Mouse (Mus musculus): Measurements from ENCODE around the gene Cab39l. TPM values are rescaled to one million over a fixed set of nuclear protein-coding genes. Genes with fewer than 3 reads are reported as not detected.

The Cab39l gene
- polyA plus RNA-seq, 1 experiment = 2.9 TPM

DNA sequence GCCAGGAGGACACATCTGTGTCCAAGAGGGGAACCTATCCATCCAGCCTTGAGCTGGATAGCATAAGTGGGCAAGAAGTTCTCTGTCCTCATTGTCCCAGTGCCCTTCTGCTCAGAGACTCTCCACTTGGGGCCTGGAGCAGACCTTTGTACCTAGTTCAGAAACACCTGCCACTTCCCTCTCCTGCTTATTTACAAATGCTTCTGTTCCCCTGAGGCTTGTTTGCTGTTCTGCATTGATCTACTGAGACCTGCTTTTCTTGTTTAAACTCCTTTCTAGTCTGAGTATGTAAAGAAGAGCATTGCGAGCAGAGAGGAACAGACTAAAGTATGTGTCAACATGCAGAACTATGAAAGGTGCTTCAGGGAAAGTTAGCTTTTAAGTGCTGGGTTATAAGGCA, 92.2 kb downstream of the Cab39l start:
- Histone ChIP-seq H3K4me3 (ENCODE audit: low read depth, low read length) (no peak overlapping the region), H3K4me1 (ENCODE audit: control insufficient read depth, insufficient read depth, insufficient read length, low read length) (peaks cover 6% of the 10 kb centered on the region; the same call in 1 of the 2 replicates), H3K36me3 (ENCODE audit: control insufficient read depth, insufficient read depth, low read length) (peaks cover 2% of the 10 kb centered on the region; the same call in 1 of the 2 replicates), H3K27me3 (ENCODE audit: control insufficient read depth, insufficient read depth, low read length) (no peaks in the 10 kb centered on the region), H3K27ac (ENCODE audit: insufficient read depth, low read depth, low read length) (peak overlapping the region; percentile 17; the same call in 1 of the 2 replicates)
- no peak for TF ChIP-seq CTCF (IDR thresholded peaks at IDR 0.05; ENCODE audit: extremely low read depth, insufficient read length, insufficient replicate concordance, low read depth, low read length)
- no peak for TF ChIP-seq POLR2A (IDR thresholded peaks at IDR 0.05; ENCODE audit: low read depth, low read length)
- WGBS = 29% methylated on average over 1 of the region's 1 CpGs

DNA sequence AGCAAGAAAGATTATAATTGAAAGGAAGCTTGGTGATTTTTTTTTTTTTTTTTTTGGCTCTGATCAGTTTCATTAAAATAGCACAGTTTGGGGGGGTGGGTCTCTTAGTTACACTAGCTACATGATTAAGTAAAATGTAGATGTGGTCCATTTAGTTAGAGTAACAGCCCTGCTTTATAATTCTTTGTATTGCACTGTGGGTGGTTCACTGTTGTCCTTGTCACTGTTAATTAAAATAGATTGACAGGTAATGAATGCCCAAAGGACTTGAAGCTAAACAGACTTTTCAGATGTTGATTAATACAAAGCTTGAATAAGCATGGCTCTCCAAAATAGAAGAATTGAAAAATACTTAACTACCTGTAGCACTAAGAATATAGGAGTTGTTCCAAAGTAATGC, 93.1 kb downstream of the Cab39l start:
- H3K36me3 ChIP-seq (ENCODE audit: control insufficient read depth, insufficient read depth, low read length) = peaks cover 2% of the 10 kb centered on the region; the same call in 1 of the 2 replicates
- H3K27me3 ChIP-seq (ENCODE audit: control insufficient read depth, insufficient read depth, low read length) = no peaks in the 10 kb centered on the region
- H3K27ac ChIP-seq (ENCODE audit: insufficient read depth, low read depth, low read length) = no peak overlapping the region
- peaks cover 6% of the 10 kb centered on the region; the same call in 1 of the 2 replicates for H3K4me1 ChIP-seq (ENCODE audit: control insufficient read depth, insufficient read depth, insufficient read length, low read length)
- H3K4me3 ChIP-seq (ENCODE audit: low read depth, low read length) = no peak overlapping the region
- TF ChIP-seq POLR2A (IDR thresholded peaks at IDR 0.05; ENCODE audit: low read depth, low read length) = no peak
- TF ChIP-seq CTCF (IDR thresholded peaks at IDR 0.05; ENCODE audit: extremely low read depth, insufficient read length, insufficient replicate concordance, low read depth, low read length) = no peak

DNA sequence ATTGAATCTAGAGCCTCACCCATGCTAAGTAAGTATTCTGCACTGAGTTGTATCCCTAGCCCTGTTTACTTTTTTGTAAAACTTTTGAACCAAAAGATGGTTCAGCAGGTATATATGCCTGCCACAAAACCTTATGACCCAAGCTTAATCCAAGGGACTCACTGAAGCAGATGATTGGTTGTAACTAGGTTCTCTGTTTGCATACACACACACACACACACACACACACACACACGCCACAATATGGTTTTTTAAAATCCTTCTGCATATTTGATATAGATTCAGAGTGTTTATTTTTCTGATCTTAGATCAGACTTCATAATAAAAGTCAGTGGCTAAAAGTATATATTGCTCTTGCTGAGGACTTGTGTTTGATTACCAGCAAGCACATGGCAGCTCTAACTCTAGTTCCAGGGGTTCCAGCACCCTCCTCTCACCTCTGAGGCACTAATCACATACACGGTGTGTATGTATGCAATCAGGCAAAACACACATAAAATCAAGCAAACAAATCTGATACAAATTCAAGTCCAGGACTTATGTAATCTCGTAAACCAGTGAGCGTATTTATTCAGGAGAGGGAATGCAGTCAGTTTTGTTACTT, 97.2 kb downstream of the Cab39l start:
- Histone ChIP-seq H3K4me1 (ENCODE audit: control insufficient read depth, insufficient read depth, insufficient read length, low read length) (peaks cover 5% of the 10 kb centered on the region; the same call in 1 of the 2 replicates), H3K4me3 (ENCODE audit: low read depth, low read length) (no peak overlapping the region), H3K36me3 (ENCODE audit: control insufficient read depth, insufficient read depth, low read length) (peaks cover 9% of the 10 kb centered on the region), H3K27ac (ENCODE audit: insufficient read depth, low read depth, low read length) (no peak overlapping the region), H3K27me3 (ENCODE audit: control insufficient read depth, insufficient read depth, low read length) (no peaks in the 10 kb centered on the region)
- TF ChIP-seq POLR2A (IDR thresholded peaks at IDR 0.05; ENCODE audit: low read depth, low read length) = no peak
- no peak for TF ChIP-seq CTCF (IDR thresholded peaks at IDR 0.05; ENCODE audit: extremely low read depth, insufficient read length, insufficient replicate concordance, low read depth, low read length)
- WGBS = 86% methylated on average over 4 of the region's 4 CpGs

DNA sequence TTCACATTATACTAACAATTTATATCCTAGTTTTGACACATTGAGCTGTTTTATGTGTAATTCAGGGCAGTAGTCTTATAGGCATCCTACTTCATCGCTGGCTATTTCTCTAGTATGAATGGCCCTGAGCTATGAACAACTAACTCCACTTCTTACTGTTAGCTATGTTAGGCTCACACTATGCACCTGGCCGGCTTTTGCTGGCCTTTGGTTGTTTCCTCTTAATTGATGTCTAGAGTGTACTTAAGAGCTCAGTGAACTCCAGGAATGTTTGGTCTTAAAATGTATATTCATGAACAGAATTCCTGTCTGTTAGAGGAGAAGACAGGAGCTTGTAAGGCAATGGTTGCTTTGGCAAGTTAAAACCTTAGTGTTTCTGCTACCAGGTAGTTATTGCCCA, 99.5 kb downstream of the Cab39l start:
- no peak for TF ChIP-seq POLR2A (IDR thresholded peaks at IDR 0.05; ENCODE audit: low read depth, low read length)
- no peak for TF ChIP-seq CTCF (IDR thresholded peaks at IDR 0.05; ENCODE audit: extremely low read depth, insufficient read length, insufficient replicate concordance, low read depth, low read length)
- WGBS = 96% methylated on average over 2 of the region's 2 CpGs
- Histone ChIP-seq H3K4me1 (ENCODE audit: control insufficient read depth, insufficient read depth, insufficient read length, low read length) (peaks cover 7% of the 10 kb centered on the region; the same call in 1 of the 2 replicates), H3K4me3 (ENCODE audit: low read depth, low read length) (no peak overlapping the region), H3K36me3 (ENCODE audit: control insufficient read depth, insufficient read depth, low read length) (peaks cover 9% of the 10 kb centered on the region), H3K27me3 (ENCODE audit: control insufficient read depth, insufficient read depth, low read length) (no peaks in the 10 kb centered on the region), H3K27ac (ENCODE audit: insufficient read depth, low read depth, low read length) (no peak overlapping the region)

DNA sequence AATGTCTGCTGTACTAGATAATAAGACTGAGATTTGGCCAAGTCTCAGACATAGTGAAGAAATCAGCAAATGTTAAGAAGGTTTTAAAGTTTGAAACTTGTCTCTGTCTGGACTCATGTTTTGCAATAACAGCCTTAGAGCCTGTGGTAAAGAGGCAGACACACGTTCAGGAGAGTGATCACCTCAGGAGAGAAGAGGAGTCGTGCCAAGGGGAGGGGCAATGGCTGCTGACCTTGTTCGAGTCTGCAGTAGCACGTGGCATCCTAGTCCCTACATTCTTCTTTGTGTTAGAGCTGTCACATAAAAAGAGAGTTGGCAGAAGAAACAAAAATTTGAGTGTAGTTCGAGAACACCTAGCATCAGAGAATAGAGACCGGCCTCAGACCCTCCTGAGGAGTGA, 100.0 kb downstream of the Cab39l start:
- TF ChIP-seq CTCF (IDR thresholded peaks at IDR 0.05; ENCODE audit: extremely low read depth, insufficient read length, insufficient replicate concordance, low read depth, low read length) (no peak), POLR2A (IDR thresholded peaks at IDR 0.05; ENCODE audit: low read depth, low read length) (no peak)
- WGBS = 67% methylated on average over 6 of the region's 6 CpGs
- Histone ChIP-seq H3K36me3 (ENCODE audit: control insufficient read depth, insufficient read depth, low read length) (peaks cover 9% of the 10 kb centered on the region), H3K27me3 (ENCODE audit: control insufficient read depth, insufficient read depth, low read length) (no peaks in the 10 kb centered on the region), H3K4me3 (ENCODE audit: low read depth, low read length) (no peak overlapping the region), H3K27ac (ENCODE audit: insufficient read depth, low read depth, low read length) (no peak overlapping the region), H3K4me1 (ENCODE audit: control insufficient read depth, insufficient read depth, insufficient read length, low read length) (peaks cover 7% of the 10 kb centered on the region; the same call in 1 of the 2 replicates)

DNA sequence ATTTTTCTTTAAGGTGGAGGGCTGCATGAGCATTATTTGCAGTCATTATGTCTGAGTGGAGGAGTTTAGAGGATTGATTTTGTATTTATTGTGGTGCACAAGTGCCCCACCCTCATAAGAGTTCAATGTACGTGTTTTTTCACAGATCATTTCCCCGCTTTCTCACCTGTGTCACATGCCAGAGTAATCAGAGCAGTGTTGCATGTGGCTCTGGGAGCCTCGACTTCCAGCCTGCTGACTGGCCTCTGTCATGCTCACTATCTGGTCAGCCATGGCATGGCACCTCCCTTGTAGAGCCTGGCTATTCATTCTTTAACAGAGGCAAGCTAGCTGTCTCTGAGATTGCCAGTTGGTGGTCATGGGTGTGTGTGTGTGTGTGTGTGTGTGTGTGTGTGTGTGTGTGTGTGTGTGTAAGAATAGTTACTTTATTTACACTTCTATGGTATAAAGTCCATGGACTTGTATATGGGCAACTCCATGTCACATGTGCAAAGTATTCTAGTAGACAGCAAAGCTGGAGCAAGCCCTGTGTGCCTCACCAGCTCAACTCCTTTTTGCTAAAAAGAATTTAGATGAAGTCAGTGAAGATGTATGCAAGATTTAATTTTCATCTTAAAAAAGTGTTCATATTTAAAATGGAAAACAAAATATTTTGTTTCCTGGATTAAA, 102.5 kb downstream of the Cab39l start:
- no peak overlapping the region for H3K4me3 ChIP-seq (ENCODE audit: low read depth, low read length)
- H3K4me1 ChIP-seq (ENCODE audit: control insufficient read depth, insufficient read depth, insufficient read length, low read length) = peaks cover 5% of the 10 kb centered on the region; the same call in 1 of the 2 replicates
- WGBS = 23% methylated on average over 3 of the region's 3 CpGs
- H3K27ac ChIP-seq (ENCODE audit: insufficient read depth, low read depth, low read length) = no peak overlapping the region
- TF ChIP-seq POLR2A (IDR thresholded peaks at IDR 0.05; ENCODE audit: low read depth, low read length) (no peak), CTCF (IDR thresholded peaks at IDR 0.05; ENCODE audit: extremely low read depth, insufficient read length, insufficient replicate concordance, low read depth, low read length) (no peak)
- H3K36me3 ChIP-seq (ENCODE audit: control insufficient read depth, insufficient read depth, low read length) = peaks cover 7% of the 10 kb centered on the region
- no peaks in the 10 kb centered on the region for H3K27me3 ChIP-seq (ENCODE audit: control insufficient read depth, insufficient read depth, low read length)

DNA sequence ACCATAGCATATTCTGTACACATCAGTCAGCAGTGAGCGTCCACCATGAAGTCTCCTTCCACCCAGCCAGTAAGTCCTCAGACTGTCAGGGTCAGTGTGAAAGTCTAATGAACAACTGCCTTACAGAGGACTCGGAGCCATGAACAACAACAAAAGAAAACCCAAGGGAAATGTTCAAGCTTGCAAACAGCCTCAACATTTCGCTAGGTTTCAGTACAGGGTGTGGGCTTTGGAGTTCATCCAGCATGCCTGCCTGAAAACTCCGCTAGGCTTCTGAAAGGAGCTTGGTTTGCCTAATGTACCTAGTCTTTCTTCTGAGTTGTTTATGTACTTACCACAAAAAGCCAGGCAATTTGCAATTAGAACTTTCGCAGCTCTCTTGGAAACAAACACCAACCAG, 103.2 kb downstream of the Cab39l start:
- H3K27me3 ChIP-seq (ENCODE audit: control insufficient read depth, insufficient read depth, low read length) = no peaks in the 10 kb centered on the region
- H3K4me3 ChIP-seq (ENCODE audit: low read depth, low read length) = no peak overlapping the region
- no peak overlapping the region for H3K27ac ChIP-seq (ENCODE audit: insufficient read depth, low read depth, low read length)
- no peak for TF ChIP-seq CTCF (IDR thresholded peaks at IDR 0.05; ENCODE audit: extremely low read depth, insufficient read length, insufficient replicate concordance, low read depth, low read length)
- peaks cover 7% of the 10 kb centered on the region for H3K36me3 ChIP-seq (ENCODE audit: control insufficient read depth, insufficient read depth, low read length)
- peaks cover 5% of the 10 kb centered on the region; the same call in 1 of the 2 replicates for H3K4me1 ChIP-seq (ENCODE audit: control insufficient read depth, insufficient read depth, insufficient read length, low read length)
- 76% methylated on average over 5 of the region's 5 CpGs for WGBS
